Mouse (Mus musculus) retina, adult 2 months (tissue): ENCODE data around the gene Atp5f1.

ENCODE experiments used
- DNase-seq: peaks from one replicate; pipeline ENCODE4 v3.0.0-alpha.2; 2012; ENCODE audit warnings: low read depth, low spot score

Gene Atp5f1

DNA sequence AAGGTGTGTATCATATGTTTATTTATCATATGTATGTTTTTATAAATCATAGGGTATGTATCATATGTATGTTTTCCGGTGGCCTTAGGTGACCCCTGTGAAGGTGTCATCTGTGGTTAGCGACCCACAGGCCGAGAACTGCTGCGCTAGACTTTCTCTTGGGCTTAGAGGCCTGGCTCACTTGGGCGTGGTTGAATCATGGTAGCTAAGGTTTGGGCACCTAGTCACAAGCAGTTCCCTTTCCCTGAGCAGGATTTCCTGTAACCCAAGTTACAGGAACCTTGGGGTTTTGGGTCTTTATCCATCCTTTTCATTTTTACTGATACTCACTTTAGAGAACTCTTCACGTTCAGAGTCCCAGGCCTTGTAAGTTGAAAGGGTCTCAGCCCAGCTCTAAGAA, 59.6 kb downstream of the Atp5f1 start:
- DNase-seq = no peak

DNA sequence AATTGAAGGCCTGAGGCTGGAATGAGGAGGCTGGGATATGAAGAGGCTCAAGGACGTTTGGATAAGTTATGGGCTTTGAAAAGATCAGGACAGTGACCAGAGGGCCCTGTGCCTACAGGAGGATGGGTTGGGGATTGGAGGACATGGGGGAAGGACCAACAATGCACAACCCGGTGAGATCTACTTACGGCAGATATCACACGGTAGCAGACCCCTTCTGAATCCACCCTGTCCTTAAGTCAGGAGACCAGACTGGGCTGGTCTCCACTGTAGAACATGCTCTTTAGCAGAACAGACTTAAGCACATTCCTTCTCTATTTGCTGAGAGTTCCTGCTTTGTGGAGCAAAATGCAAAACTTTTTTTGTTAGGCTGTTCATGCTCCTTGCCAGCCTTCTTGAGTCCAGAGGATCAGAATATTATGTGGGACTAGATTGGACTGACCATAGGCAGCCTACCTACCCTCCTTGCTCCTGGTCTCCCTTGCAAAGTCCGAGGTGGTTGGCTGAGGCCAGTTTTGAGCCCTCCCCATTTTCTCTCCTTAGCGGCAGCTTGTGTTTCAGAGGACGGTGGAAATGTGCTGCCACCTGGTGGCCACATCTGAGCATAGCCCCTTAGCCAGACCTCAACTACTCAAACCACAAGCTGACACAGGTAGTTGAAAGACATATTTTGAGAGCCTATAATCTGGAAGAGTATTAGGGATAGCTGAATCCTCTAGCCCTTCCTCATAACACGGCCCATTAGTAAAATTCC, 60.3 kb downstream of the Atp5f1 start:
- DNase-seq = peak; percentile 59

DNA sequence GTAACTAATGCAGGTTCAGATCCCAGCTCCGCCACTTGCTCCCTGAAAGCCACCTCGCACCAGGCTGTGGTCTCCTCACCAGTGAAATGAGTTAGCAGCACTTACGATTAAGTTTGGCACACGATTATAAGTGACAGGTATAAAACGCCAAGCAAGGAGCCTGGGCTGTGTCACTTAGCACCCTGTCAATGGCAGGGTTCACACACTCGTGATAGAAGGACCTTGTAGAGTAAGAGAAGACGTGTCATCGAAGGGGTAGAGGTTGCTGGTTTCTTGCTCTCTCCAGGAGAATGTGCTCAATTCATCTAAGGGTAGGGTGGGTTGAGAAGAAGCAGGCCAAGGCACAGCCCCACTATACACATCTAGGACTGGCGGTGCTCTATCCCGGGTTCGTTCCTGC, 61.0 kb downstream of the Atp5f1 start:
- DNase-seq = no peak

DNA sequence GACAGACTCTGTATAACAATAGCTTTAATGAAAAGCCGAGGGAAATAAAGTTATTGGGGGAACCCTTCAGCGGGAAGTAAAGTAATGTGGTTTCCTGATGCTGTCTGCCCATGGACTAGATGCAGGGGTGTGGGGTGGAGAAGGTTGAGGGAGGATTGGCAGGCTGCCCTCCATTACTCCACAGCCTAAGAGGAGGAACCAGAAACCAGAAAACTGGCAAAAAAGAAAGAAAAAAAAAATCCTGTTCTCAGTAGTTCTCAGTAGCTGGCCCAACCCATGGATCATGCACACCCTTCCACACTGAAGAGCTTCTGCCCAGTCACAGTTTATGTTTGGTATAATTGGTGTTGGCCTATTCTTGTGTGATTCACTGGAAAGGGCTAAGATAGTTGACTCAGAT, 61.6 kb downstream of the Atp5f1 start:
- DNase-seq = no peak

DNA sequence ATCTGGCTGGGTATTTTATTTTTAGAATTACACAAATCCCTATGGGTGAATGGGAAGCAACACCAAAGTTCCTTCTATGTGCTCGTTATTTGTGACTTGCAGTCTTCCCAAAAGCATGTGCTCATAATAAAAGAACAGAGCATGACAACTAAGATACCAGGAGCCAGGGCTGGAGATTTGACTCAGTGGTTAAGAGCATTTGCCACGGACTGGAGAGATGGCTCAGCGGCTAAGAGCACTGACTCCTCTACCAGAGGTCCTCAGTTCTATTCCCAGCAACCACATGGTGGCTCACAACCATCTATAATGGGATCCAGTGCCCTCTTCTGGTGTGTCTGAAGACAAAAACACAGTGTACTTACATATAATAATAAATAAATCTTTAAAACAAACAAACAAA, 63.1 kb downstream of the Atp5f1 start:
- DNase-seq = no peak

DNA sequence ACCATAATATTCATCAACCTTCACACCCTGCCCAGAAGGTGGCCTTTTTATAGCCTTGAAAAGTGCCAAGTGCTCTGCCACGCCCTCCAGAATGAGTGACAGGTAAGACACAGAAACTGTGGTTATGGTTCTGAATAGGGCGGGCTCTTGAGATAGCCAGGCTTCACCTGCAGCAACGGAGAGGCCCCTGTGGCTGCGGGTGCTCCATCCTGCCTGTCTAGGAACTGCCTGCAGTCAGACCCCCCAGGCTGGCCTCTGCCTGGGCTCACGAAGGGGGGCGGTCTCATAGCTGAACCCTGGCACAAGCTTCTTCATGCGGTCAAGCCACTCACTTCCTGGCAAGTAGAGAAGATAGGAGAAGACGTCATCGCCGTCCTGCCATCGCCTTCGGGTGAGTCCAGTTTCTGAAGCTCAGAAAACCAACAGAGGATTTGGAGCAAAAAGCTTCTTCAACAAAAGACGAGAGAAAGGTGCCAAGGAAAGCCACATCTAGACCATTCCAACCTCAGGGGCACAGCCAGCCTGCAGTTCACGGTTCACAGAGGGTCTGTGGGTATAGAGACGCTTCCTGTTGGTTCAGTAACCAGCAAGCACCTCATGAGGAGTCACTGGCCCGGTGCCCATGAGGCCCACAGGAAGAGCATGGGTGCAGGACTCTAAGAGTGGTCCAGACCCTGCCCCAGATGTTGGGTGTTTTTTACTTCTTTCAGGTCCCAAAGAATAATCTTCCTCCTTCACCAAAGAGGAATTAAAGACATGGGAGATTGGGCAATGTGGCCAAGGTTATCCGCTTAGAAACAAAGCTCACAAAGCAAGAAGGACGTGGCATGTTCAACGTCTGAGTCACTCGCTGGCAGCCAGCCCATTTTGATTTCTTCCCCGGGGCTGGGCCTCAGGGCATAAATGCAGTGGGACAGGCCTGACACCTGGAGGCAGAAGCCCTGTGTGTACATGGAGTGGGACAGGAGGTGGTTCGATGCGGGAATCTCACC, 65.0 kb downstream of the Atp5f1 start:
- DNase-seq = no peak

DNA sequence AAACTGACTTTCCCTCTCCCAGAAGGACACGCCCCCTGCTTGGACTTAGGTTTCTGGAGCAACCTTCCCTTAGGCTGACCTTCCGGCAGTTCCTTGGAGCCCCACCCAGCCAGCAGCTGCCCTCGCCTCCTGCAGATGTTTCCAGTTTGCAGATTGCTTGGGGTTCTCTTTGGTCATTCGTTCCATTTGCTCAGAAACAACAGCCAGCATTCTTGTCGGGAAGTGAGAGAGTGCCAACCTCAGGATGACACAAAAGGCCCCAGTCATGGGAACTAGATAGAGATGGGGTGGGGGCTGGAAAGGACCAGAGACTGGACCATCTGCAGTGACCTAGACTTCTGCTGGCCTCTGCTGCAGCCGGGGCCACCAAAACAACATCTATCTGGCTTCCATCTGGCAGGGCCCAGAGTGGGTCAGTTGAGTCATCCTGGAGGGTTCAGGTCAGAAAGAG, 65.9 kb downstream of the Atp5f1 start:
- DNase-seq = no peak
